Mouse (Mus musculus): ENCODE measurements around the gene Catsper4.
"Not testable (repeated sequence)": the region's sequence is repeated elsewhere in the genome, so short reads cannot be mapped to it uniquely, and the experiment has no call there.

Gene Catsper4

DNA sequence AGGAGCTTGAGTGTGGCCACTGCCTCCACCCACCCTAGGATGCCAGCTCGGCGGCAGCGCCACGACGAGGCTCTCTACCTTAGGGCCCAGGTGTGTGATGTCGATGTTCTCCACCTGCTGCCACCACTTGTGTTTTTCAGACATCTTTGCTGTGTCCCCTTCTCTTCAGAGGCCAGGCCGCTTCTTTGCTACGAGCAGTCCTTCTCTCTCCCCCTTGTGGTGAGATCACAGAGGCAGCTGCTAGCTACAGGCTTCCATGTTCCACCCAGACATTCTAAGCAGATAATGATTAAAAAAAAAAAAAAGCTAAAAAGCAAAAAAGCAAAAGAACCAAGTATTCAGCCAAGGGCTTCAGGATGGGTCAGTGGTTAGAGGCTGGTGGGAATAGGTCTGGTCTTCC lies at the start of gene Catsper4:
Gene Catsper4, minus strand, starts transcription at position 190 of the 400 bp plus-strand sequence.
- DNase-seq (ENCODE audit: low spot score): no peak

DNA sequence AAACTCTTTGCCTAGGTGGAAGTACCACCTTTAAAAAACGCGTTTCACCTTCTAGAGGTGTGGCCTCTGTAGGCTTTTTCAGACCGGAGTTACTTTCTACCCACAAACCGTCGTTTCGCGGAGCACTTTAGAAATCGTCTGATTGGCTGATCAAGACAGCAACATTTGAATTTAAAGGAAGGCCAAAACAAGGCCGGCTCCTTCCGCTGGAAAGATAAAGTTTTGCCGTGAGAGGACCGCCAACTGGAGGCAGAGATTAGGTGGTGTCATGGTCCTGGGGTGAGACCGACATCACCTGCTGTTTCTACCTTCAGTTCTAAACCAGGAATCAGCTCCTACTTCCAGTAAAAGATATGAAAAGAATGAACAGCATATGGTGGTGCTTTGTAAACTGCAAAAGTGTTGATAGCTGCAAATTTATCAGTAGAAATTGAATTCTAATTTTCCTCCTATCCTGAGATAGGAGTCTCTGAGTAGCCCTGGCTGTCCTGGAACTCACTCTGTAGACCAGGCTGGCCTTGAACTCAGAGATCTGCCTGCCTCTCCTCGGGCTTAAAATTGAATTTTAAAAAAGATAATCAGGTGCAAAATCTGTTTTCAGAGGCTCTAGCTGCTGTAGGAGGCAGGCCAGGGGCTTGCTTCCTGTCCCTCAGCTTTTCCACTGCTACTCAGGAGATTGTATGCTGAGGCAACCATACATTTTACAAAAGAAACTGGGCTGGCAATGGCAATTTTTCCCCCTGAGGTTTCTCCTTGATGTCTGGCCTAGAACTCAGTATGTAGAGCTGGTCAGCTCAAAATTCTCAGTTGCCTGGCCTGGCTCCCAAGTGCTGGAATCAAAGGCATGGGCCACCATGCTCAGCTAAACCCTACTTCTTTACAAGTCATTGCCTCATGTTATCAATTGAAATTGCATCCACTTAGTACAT lies 46.5 kb upstream of the Catsper4 start:
- no peak for DNase-seq (ENCODE audit: low spot score)

DNA sequence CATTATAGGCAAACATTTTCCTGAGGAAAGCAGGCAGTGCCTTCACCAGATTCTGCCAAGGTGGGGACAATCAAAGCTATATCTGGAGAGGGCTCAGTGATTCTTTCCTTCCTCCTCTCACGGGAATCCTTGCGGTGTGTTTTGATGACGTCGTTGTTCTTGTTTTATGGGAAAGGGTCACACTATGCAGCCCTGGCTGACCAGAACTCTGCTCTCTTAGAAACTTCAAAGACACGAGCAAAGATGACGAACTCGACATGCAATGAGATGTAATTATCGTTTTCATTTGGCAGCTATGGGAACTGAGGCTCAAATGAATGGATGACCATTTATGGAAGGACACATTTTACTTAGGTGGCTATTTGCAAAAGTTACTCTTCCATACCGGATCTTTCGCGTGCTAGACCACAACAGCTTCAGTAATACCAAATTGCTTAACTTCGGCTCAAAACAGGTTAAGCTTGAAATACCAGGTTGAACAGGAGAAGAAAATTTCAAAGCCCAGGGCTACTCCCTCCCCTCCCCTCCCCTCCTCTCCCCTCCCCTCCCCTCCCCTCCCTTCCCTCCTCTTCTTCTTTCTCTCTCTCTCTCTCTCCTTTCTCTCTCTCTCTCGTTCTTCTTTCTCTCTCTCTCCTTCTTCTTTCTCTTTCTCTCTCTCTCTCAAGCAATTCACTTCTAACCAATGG lies 45.7 kb upstream of the Catsper4 start:
- no peak for DNase-seq (ENCODE audit: low spot score)

DNA sequence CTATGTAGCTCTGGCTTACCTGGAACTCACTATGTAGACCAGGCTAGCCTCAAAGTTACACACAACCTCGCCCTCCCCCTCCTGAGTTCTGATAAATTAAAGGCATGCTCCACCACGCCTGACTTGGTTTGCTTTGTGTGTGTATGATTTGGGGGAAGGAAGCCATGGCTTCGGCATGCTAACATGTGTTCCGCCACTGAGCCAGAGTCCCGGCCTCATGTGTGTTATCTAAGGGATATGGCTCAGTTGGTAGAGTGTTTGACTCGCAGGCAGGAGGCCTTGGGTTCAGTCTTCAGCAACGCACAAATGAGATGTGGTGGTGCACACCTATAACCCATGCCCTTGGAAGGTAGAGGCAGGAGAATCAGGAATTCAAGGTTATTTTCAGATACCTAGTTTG lies 44.8 kb upstream of the Catsper4 start:
- DNase-seq (ENCODE audit: low spot score): no peak

DNA sequence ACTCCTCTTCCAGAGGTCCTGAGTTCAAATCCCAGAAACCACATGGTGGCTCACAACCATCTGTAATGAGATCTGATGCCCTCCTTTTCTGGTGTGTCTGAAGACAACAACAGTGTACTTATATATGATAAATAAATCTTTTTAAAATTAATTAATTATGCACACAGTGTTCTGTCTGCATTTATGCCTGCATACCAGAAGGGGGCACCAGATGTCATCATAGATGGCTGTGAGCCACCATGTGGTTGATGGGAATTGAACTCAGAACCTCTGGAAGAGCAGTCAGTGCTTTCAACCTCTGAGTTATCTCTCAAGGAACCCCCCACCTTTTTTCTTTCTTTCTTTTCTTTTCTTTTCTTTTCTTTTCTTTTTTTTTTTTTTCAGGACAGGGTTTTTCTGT lies 42.4 kb upstream of the Catsper4 start:
- DNase-seq (ENCODE audit: low spot score): not testable (repeated sequence)

DNA sequence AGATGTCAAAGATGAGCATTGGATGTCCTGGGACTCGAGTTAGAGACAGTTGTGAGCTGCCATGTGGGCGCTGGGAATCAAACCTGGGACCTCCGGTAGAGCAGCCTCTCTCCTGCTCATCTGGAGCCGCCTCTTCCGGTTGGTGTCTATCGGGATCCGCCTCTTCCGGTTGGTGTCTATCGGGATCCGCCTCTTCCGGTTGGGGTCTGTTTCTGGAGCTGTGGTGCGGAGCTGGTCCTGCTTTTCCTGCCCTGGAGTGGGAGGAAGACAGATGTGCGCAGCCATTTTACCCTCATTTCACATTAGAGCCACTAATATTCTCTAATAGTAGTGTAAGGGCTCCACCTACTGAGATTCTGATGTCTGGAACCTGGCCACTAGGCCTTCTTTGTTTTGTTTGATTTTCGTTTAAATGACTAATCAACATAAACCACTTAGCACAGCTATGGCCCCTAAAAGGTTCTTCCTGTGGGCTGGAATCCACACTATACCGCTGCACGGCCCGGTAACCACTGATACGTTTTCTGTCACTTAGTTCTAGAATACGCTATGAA lies 41.0 kb upstream of the Catsper4 start:
- DNase-seq (ENCODE audit: low spot score): peak; percentile 41

DNA sequence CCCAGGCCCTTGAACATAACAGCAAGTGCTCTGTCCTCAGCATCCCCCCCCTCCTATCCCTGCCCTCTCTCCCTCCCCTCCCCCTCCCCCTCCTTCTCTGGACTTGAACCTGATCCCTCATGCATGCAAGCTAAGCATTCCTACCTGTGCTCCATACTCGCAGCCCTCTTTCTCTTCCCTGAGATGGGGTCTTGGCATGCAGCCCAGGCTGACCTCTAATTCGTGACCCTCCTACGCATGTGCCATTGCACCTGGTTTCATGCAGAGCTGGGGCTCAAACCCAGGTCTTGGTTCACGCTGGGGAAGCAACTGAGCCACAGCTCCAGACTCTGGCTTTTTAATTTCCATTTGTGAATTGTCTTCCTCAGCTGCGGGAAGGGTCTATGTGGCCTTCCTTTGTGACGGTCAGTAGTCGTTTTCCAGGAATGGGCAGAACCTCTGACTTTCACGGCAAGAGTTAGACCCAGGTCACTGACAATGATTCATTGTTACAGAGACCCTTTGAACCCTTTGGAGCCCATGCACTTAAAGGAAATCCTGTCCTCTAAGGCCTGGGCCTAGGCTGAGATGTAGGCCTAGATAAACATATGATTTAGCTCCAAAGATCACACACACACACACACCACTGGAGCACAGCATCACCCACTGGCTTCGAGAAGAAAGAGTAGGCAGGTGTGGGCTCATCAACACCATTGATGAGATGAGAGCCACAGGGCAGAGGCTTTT lies 38.8 kb upstream of the Catsper4 start:
- DNase-seq (ENCODE audit: low spot score): no peak

DNA sequence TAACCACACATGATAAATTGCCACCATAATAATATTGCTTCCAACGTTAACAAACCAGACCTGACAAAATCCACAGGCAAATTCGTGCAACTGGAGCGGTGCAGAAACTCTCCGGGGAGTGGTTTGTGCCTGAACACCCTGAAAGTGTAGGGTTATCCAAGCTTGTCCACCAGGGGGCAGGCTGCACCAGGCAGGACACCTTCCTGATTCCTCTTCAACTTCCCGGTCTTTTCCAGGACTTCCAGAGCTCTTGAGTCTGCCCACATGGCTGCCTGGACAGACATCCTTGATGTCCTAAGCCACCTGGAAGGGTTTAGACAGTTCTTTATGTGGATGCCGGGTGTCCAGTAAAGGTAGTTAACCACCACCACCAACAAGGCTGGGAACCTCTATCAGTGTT lies 36.0 kb upstream of the Catsper4 start:
- DNase-seq (ENCODE audit: low spot score): peak; percentile 44

DNA sequence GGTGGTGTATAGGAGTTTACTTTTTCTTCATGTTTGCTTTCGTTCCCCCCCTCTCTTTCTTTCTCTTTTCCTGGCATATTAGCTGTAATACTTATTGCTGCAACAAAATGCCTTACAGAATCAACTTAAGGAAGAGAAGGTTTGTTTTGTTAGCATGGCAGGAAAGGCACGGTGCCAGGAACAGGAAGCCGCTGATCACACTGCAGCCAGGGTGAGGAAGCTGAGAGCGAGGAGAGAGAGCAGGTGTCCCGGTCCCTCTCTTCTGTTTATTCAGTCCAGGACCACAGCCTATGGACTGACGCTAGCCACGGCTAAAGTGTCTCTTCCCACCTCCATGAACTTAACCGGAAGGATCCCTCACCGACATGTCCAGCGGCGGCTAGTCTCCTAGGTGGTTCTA lies 31.2 kb upstream of the Catsper4 start:
- no peak for DNase-seq (ENCODE audit: low spot score)

DNA sequence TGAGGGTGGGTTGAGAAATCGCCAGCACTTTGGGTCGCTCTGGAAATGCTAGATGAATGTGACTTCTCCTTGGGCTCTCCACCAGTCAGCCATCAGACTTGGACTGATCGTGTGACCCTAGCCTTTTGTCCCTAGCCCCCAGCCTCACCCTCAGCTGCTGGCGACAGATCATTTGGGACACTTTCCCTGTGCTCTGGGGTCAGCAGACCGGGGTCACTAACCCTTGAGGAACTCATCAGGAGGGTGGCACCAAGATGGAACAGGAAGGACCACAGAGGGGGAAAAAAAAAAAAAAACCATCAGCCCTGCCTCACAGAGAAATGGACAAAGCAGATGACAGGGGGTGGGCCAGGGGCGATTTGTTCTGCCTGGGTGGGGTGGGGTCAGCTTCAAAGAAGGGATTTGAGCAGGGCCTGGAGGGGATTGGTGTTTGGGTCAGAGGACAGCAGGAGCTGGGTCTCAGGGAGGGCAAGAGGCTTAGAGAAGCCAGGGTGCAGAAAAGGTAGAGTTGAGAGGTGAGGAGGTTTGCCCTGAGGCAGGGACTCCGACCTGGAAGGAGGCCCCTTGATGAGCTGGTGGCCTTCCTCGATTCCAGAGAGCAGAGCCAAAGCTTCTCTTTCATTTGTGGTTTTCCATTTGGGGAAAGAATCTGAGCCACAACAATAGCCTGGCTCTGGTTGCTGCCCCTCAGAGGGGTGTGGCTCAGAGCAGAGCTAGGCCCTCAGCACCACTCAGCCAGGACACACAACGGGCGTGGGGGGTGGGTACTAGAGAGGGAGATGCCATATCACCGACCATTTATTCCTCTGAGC lies 30.2 kb upstream of the Catsper4 start:
- DNase-seq (ENCODE audit: low spot score): peak; percentile 39

DNA sequence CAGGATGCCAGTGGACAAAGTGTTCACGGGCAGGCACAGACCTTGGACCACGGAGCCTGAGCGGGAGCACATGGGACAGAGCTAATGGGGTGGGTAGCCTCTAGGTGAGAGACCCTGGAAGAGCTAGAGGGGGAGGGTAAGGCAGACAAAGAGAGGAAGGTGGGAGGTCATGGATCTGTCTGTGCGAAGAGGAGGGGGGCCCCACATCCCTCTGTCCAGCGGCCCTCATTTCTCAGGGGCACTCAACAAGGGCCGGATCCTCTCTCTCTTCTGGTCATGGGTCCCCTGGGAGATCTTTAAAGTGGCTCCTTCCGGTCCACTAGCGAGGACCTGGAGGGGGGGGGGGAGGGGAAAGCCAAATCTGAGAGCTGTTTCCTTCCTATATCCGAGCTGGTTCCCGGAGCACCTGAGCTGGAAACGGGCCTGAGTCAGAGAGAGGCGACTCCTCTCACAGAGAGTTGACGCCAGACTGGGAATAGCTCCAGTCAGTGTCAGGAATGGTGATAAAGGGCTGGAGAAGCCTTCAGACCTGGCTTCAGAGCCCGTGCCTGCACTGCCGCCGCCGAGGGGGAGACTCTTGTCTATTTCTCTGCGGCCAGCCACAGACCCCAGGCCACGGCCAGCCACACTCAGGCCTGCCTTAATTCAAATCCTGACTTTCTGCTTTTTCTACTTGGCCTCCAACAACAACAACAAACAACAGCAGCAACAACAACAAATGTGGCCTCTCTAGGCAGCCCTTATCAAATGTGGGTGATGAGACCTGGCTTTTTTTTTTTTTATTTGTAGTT lies 29.4 kb upstream of the Catsper4 start:
- peak; percentile 74 for DNase-seq (ENCODE audit: low spot score)

DNA sequence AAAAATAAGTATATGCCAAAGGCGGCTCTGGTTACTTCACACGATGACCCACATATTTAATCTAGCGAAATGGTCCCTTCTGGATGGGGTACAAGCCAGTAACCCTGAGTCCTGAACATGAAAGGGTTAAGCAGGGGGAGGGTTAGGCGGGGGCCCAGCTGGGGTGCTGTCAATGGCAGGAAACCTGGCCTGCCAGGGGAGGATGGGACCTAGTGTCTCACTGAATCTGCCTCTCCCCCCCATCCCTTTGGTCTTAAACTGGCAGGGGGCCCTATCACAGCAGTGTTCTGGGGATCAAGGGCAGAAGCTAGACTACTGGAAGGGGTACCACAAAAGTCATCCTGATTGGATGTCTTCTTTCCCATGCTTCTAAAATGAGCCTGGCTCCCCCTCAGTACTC lies 28.7 kb upstream of the Catsper4 start:
- DNase-seq (ENCODE audit: low spot score): no peak

DNA sequence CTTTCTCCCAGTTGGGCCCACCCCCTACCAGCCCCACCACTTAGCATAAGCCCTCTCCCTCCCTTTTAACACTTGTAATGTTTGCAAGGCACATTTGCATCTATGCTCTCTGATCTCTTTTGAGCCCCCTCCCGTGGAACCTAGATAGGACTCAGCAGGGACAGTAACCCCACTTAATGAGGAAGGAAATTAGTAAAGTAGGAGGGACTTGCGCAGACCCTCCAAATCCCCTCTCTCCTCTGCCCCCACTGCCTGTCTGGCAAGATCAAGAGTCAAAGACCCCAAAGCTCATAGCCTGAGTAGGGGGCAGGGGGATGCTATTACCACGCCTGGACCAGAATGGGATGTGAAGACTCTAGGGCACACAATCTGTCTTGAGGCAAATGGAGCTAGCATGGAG lies 27.7 kb upstream of the Catsper4 start:
- DNase-seq (ENCODE audit: low spot score): no peak

DNA sequence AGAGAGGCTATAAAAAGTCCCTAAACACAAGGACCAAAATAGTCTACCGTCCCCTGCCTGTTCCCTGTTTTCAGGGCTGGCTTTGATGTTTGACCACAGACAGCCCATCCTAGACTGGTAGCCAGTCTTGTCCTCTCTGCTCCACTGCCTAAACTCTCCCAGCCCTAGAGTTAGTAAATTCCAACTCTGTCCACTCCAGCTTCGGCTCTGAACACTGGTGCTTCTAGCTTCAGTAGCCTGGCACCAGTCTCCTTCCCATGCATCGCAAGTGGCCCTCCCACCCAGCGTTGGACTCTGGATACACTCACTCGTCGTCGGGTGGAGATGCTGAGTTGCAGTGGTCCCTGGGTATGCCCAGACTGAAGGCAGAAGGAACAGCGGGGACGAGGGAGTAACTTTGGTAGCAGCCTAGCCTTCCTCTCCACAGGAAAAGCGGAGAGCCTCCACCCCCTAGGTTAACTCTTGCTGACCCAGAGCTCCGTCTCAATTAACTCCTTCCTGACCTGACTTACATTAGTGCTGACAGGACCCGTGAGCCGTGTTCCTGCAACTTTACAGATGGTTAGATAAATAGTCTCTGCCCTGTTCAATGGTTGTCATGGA lies 26.6 kb upstream of the Catsper4 start, which contains the start of gene Grrp1:
Gene Grrp1, minus strand, starts transcription at position 385 of the 603 bp plus-strand sequence.
- DNase-seq (ENCODE audit: low spot score): peak; percentile 69

DNA sequence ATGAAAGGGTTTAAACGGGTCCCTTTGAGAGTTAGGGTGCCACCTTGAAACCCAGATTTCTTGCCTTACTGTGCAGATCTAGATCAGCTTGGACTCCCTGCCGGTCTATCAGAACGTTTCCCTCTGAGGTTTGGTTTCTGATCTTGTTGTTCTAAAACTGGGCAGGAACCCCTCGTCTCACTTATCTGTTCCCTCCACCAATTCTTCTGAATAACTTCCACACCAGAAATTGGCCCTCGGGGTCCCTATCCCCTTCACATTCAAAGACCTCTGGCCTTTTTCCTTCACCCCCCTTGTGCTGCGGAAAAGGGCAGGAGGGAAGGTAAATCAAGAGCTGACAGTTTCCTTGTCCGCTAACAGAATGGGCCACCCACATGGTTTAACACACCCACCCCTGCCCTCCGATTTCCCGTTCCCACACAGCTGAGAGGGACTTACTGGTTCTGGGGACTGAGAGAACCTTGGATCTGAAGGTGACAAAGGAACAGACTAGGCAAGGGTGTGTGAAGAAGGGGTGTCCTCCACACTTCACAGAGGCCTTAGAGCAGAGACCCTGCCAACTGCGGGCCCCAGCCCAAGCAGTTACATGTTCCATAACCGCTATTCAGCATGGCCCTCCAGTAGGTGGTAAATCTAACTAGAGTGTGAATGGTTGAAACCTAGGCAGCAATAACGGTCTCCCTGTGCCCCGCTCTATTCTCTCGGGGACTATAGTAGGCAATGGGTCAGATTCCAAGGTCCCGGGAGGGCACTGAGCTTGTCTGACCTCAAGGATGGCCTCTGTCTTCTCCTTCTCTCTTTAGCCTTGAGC lies 25.9 kb upstream of the Catsper4 start:
- DNase-seq (ENCODE audit: low spot score): no peak

DNA sequence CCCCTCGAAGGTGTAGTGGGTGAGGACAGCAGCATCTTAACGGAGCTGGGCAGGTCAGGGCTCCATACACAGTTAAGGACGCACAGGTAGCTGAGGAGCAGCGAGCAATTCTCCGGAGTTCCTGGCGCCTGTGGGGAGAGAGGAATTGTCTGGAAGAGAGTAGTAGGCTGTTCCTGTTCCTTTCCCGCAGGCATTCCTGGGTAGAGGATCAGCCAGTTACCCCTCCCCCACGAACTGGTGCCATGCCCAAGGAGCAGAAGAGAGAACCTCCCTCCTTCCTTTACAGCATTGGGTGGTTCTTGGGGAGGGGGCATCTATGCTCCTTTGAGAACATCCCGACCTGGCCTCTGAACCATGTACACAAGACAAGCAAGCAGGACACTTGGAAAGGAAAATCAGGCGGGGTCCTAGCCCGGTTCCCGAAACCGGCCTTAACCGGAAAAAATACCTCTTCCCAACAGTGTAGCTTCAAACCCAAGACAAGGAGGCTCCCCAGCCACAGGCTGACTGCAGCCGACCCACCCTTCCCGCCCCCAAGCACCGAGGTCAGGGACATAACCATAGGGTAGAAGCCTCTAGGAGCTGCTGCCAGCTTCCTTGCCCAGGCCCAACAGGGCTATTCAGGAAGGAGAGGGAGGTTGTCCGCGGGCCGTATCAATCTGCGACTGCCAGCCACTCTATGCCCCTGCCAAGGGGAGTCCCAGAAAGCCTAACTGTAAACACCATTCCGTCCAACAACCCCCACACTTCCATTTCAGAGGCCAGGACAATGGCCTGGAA lies 25.1 kb upstream of the Catsper4 start:
- DNase-seq (ENCODE audit: low spot score): no peak

DNA sequence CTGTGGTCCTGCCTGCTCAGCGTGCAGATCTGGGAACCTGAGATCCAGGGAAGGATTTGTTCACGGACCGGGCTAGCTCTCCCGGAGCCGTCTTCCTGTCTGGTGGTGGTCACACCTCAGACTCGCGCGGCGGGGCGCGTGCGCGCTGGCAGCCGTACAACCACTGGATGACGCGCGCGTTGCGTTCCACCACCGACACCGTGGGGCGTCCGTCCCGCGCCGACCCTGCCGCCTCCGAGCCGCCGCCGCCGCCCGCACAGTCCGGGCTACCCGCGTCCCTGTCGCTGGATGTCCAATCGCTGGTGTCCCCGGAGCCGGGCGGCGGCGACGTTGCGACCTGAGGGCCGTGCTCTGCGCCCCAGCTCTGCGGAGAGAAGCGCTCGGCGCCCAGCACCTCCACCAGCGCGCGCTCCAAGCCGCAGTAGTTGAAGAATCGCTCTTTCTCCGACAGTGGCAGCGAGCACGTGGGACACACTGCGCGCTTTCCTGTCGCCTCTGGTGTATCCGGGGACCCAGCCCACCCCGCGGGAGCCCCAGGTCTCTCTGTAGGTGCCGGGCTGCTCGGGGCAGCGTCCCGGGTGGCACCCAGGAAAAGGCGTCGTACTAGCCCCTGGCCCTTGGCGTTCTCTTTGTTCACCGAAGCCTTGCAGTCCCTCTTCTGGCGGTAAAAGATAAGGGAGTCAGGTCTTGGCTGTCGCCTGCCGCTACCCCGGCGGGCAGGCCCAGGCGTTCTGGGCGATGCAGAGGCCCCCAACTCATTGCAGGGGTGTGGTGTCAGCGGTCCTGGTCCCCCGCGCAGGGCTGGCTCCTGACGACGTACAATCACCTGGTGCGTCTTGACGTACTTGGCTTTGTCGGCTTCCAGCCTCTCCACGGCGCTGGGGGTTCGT lies 24.3 kb upstream of the Catsper4 start:
- no peak for DNase-seq (ENCODE audit: low spot score)

DNA sequence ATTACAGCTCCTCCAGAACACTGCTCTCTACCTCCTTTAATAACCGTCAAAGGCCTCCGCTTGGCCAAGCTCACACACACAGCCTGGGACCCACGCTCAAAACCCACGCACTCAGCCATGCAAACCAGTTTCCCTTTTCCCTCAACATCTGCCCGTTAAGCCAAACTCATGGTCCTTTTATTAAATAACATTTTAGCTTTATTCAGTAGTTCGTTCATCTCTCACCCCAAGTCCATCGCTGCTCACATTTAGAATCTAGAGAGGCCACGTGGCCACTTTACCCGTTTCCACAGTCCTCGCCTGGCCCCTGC lies 23.7 kb upstream of the Catsper4 start:
- DNase-seq (ENCODE audit: low spot score): no peak
